Mouse (Mus musculus): Measurements from ENCODE around the gene Zan.

- no peak for TF ChIP-seq POLR2A (IDR thresholded peaks at IDR 0.05; ENCODE audit: insufficient read depth, low read length)
- TF ChIP-seq CTCF (IDR thresholded peaks at IDR 0.05; ENCODE audit: low read depth, low read length): no peak
- no peak for TF ChIP-seq EP300 (IDR thresholded peaks at IDR 0.05; ENCODE audit: insufficient read depth, low read depth, low read length)
Measured at GRCm38 (mm10) chr5:137330910-137331309, 146.0 kb downstream of the Zan start.

Data from ES-Bruce4 (cell line).